Mouse (Mus musculus) left cerebral cortex, postnatal 36 days (tissue): ENCODE results near the gene Sptssa. TPM values are rescaled to one million over a fixed set of nuclear protein-coding genes. Genes with fewer than 3 reads are reported as not detected.
A peak's percentile ranks its signal among the peaks of the same experiment; 100 is the strongest.
"Not testable (repeated sequence)": the region's sequence is repeated elsewhere in the genome, so short reads cannot be mapped to it uniquely, and the experiment has no call there.

Experiments
- DNase-seq, 2 experiments: peaks; one replicate each; pipeline ENCODE4 v3.0.0; 2021 to 2022; ENCODE audit warnings: low spot score in 2 of 2, mixed read lengths in 1 of 2
- intact Hi-C: fragments of 180-260 bp; cut with DNase I; formaldehyde crosslinking; loops from one replicate; pipeline ENCODE4 v1.15.1; 2025
- total RNA-seq, 2 experiments: library from RNA; stranded (reverse); gene quantifications; 2 replicates each; pipeline ENCODE4 v1.2.3; 2021

Sptssa gene
- 10 to 100 TPM; 20.2 to 22.8 TPM for total RNA-seq

GRCm38 (mm10) chr12:54656396-54657171 is at the start of gene Sptssa:
Gene Sptssa (minus strand): TSS chr12:54656573.
- peak; percentile 94 to 97 for DNase-seq
- intact Hi-C loops: no loop called here

- intact Hi-C loops: loop anchor here (10.0 kb wide), 1 partner anchor 45 kb away; no protein-coding TSS in a partner anchor
- no peak for DNase-seq
Measured at GRCm38 (mm10) chr12:54699394-54699793, 43.0 kb upstream of the Sptssa start.

GRCm38 (mm10) chr12:54697791-54698250 is 41.4 kb upstream of the Sptssa start:
- intact Hi-C loops: loop anchor here (10.0 kb wide), 1 partner anchor 47 kb away; no protein-coding TSS in a partner anchor
- DNase-seq: no peak

- DNase-seq: no peak
- intact Hi-C loops: loop anchor here (10.0 kb wide), 1 partner anchor 48 kb away; no protein-coding TSS in a partner anchor
Measured at GRCm38 (mm10) chr12:54697003-54697597, 40.7 kb upstream of the Sptssa start.

- peak; percentile 88 to 89 for DNase-seq
- intact Hi-C loops: loop anchor here (10.0 kb wide), 1 partner anchor 48 kb away; no protein-coding TSS in a partner anchor
Measured at GRCm38 (mm10) chr12:54696242-54697002, 40.0 kb upstream of the Sptssa start.

- peak; percentile 97 for DNase-seq
- intact Hi-C loops: loop anchor here (10.0 kb wide), 1 partner anchor 49 kb away; no protein-coding TSS in a partner anchor
Measured at GRCm38 (mm10) chr12:54695511-54696241, 39.3 kb upstream of the Sptssa start, which contains the start of gene Eapp. Gene Eapp (minus strand): TSS chr12:54695897.

- no peak for DNase-seq
- intact Hi-C loops: loop anchor here (10.0 kb wide), 1 partner anchor 50 kb away; no protein-coding TSS in a partner anchor
Measured at GRCm38 (mm10) chr12:54694847-54695510, 38.6 kb upstream of the Sptssa start.

GRCm38 (mm10) chr12:54689082-54689481 is 32.7 kb upstream of the Sptssa start:
- DNase-seq: no peak
- intact Hi-C loops: no loop called here

- intact Hi-C loops: no loop called here
- DNase-seq: no peak
Measured at GRCm38 (mm10) chr12:54683182-54683581, 26.8 kb upstream of the Sptssa start.

- no peak for DNase-seq
- intact Hi-C loops: no loop called here
Measured at GRCm38 (mm10) chr12:54676709-54677108, 20.3 kb upstream of the Sptssa start.

GRCm38 (mm10) chr12:54675396-54675795 is 19.0 kb upstream of the Sptssa start:
- DNase-seq: no peak
- intact Hi-C loops: no loop called here

- intact Hi-C loops: no loop called here
- no peak for DNase-seq
Measured at GRCm38 (mm10) chr12:54671262-54671661, 14.9 kb upstream of the Sptssa start.

- no peak for DNase-seq
- intact Hi-C loops: no loop called here
Measured at GRCm38 (mm10) chr12:54668141-54668540, 11.8 kb upstream of the Sptssa start.

- DNase-seq: no peak
- intact Hi-C loops: no loop called here
Measured at GRCm38 (mm10) chr12:54665526-54665925, 9.2 kb upstream of the Sptssa start.

GRCm38 (mm10) chr12:54661470-54661869 is 5.1 kb upstream of the Sptssa start:
- intact Hi-C loops, DNase-seq: not testable (repeated sequence)

- intact Hi-C loops: no loop called here
- no peak for DNase-seq
Measured at GRCm38 (mm10) chr12:54659901-54660300, 3.5 kb upstream of the Sptssa start.

GRCm38 (mm10) chr12:54658425-54659092 is 2.2 kb upstream of the Sptssa start:
- intact Hi-C loops: no loop called here
- no peak for DNase-seq

- intact Hi-C loops: no loop called here
- DNase-seq: no peak
Measured at GRCm38 (mm10) chr12:54657951-54658350, 1.6 kb upstream of the Sptssa start.
